Mouse (Mus musculus): Measurements from ENCODE around the gene Mettl1.
"Not testable (repeated sequence)": the region's sequence is repeated elsewhere in the genome, so short reads cannot be mapped to it uniquely, and the experiment has no call there.

Gene Mettl1

DNA sequence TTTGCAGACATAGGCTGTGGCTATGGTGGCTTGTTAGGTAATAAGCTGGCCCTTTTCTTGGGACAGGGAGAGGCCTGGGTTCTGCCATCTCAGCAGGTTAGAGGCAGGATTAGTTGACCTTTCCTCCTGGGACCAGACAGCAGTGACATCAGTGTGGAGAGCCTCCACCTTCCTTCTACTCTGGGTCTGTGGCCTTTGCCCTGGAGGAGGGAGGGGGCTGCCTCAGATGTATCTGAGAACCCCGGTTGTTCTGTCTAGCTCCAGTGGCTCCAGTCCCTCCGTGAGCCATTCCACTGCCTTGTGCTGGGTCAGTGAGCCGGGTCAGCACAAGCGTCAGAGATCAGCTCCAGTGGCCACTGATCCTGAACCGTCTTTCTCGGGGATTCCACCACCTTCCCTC lies 2.0 kb downstream of the Mettl1 start:
- in situ Hi-C loops (cut with MboI, MseI), result no loop called here

DNA sequence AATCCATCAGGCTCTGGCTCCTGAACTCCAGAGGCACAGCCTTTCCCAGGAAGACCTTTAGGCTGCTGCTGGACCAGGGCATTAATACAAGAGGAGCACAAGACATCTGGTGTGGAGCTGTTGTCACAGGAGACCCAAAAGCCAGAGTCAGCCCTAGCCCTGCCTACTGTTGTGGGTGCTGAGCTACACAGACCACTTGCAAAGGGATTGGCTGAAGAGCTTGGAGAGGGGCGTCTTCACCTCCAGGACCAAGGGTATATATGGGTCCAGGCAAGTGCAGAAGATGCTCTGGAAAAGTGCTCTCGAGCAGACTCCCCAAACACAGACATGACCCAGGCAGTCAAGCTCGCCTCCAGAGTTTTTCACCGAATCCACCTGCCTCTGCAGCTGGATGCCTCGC lies 6.7 kb downstream of the Mettl1 start, which contains the start of gene Cyp27b1:
Gene Cyp27b1 (plus strand): TSS at position 297 of the 400 bp plus-strand sequence.
- in situ Hi-C loops (cut with MboI, MseI), result no loop called here

DNA sequence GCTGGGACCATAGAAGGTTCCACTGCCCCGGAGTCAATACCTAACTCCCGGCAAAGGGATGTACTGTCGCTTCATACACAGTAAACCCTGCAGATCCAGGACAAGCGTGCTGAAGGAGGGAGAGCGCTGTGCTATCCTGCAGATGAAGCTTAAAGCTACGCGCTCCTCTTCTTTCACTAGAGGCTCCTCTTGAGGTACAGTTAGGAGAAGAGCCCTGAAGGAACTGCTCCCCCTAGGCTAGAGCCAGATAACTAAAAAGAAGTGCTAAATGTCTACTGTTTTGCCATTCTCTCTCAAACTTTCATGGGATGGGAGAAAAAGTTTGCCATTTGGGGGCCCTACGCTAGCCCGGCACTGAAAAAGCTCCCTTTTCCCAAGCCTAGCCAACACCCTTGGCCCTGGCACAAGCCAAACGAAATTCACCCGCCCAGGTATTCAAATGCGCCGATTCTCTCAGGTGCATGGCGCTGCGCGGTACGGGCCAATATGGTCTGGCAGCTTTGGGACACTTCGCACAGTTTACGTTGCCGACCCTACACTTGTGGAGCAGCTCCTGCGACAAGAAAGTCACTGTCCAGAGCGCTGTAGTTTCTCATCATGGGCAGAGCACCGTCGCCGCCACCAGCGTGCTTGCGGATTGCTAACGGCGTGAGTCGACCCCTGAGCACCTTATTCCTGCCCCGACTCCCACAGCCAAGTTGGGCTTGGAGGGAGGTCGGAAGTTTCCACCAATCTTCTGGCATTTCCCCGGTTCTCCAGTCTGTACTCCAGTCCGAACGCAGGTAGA lies 7.6 kb downstream of the Mettl1 start:
- in situ Hi-C loops (cut with MboI, MseI), result no loop called here

- in situ Hi-C loops (cut with MboI, MseI), result no loop called here
Observed at GRCm38 (mm10) chr10:127049395-127050118, 8.3 kb downstream of the Mettl1 start.

- in situ Hi-C loops (cut with MboI, MseI), result no loop called here
Observed at GRCm38 (mm10) chr10:127050119-127050474, 8.9 kb downstream of the Mettl1 start.

DNA sequence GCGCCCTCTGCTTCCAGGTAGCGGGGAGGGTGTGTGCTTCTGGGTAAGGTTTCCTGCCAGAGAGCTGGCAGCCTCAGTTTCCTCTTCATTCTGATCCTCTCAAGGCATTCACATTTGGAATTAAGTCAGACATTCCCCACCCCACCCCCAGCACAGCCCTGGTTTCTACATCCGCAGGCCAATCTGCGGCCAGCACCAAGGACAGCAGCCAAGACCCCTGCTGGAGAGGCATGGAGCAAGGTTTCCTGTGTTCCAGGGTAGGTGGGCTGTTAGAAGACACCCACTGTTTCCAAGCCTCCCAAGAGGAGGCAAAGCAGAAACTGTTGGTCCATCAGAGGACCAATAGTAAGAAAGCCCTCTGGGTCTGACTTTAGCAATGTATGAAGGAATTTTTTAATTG lies 13.4 kb downstream of the Mettl1 start:
- in situ Hi-C loops (cut with MboI, MseI), result no loop called here

- in situ Hi-C loops (cut with MboI, MseI), result no loop called here
Observed at GRCm38 (mm10) chr10:127055406-127055805, 14.2 kb downstream of the Mettl1 start.

DNA sequence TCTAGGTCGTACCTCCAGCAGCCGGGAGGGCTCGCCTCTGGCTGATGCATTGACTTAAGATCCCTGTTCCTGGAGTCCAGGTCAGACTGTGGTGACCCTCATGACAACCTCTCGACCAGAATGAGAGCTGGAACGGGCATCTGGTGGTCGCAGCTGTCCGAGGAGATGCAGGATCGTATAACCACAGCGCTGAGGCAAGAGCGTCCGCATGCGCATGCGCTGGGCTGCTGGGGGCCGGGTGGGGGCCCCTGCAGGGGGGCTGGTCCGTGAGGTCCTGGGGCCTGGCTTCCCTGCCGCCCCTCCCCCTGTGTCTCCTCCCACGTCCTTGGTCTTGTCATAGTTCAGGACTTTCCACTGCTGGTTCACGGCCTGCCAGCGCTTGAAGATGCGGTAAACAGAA lies 15.3 kb downstream of the Mettl1 start:
- in situ Hi-C loops (cut with MboI, MseI), result no loop called here

- in situ Hi-C loops (cut with MboI, MseI), result no loop called here
Observed at GRCm38 (mm10) chr10:127058161-127058560, 16.9 kb downstream of the Mettl1 start.

DNA sequence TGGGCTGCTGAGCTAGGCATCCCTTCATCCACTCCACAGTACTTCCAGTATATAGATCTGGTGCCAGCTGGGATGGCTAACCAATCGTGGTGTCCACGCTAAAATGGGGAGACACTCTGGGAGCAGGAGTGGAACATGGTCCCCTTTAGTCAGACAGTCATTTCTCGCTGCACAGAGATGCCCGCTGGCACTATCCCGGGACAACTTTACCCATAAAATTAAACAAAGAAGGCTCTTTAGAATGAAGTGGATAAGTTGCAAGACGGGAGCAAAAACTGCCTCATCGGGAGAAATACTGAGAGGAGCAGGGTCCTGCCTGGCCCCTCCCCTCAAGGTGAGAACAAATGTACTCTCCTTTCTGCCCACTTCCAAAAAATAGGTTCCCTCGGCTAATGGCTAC lies 17.5 kb downstream of the Mettl1 start:
- in situ Hi-C loops (cut with MboI, MseI), result no loop called here

- in situ Hi-C loops (cut with MboI, MseI), result no loop called here
Observed at GRCm38 (mm10) chr10:127059174-127059967, 18.2 kb downstream of the Mettl1 start.

DNA sequence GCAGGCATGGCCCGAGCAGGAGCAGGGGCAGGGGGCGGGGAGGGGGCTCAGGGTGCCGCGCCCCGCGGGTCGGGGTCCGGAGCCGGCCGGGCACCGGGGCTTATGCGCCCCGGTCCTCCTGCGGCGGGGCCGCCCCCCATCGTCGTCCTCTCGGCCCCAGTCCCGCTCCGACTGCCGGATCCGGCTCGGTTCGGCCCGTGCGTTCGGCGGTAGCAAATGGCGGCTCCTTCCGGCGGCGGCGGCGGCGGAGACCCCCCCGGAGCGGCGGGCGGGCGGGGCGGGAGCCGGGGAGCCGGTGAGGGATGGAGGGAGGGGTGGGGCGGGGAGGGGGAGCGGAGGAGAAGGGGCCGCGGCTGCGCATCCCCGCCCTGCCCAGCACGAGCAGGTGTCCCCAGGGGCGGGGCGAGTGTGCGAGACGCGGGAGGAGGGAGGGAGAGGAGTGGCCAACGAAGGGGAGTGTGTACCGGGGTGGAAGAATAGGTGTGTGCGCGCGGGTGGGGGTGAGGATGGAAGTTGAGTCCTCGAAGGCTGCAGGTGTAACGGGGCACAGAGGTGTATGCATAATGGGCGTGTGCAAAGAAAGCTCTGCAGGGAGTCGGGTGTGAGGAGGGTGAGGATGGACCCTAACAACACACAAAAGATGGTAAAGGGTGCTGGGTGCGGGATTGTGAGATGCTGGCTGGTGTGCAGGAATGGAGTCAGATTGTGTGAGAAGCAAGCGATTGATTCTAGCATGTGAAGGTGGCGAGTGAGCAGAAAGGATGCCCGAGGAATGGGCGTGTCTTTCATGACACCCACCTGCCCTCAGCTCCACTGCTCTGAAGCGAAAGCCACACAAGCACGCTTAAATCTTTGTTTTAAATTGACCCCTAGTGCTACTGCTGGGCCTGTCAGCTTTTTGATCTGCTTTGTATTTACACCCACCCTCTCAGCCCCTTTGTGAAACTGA lies 19.0 kb downstream of the Mettl1 start, which contains the start of gene March9:
Gene March9 (minus strand): TSS at position 217 of the 949 bp plus-strand sequence.
- in situ Hi-C loops (cut with MboI, MseI), result no loop called here

DNA sequence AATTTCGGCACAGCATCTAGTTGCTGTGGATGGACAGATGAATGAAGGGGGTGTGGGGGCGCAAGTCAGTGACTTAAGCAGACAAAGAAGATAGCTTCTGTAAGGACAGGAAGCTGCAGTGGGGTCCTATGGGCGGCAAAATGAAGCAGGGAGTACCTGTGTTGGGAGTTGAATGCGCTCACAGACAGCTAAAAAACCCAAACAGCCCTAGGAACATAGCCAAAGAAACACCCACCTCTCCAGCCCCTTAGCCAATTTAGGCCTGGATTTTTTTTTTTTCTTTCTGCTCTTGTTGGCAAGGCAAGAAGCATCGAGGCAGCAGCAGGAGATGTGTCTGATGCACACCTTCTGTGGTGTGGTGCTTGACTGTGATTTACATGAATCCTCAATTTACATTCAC lies 19.9 kb downstream of the Mettl1 start:
- in situ Hi-C loops (cut with MboI, MseI), result no loop called here

DNA sequence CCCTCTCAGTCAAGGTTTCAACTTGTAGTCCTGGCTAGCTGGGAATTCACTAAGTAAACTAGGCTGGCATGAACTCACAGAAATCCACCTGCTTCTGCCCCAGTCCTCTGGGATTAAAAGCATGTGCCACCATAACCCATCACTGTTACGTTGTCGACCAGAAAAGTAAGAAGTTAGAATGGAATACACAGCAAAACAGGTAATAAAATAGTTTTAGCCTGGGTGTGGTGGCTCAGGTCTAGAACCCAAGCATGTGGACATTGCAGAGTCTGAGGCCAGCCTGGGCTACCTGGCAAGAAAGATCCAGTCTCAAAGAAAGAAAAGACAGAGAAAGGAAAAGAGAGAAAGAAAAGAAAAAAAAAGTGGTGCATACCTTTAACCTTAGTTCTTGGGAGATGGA lies 20.3 kb downstream of the Mettl1 start:
- in situ Hi-C loops (cut with MboI, MseI), result no loop called here

- in situ Hi-C loops (cut with MboI, MseI), result not testable (repeated sequence)
Observed at GRCm38 (mm10) chr10:127062101-127062500, 20.9 kb downstream of the Mettl1 start.

- in situ Hi-C loops (cut with MboI, MseI), result no loop called here
Observed at GRCm38 (mm10) chr10:127062503-127062902, 21.3 kb downstream of the Mettl1 start.

DNA sequence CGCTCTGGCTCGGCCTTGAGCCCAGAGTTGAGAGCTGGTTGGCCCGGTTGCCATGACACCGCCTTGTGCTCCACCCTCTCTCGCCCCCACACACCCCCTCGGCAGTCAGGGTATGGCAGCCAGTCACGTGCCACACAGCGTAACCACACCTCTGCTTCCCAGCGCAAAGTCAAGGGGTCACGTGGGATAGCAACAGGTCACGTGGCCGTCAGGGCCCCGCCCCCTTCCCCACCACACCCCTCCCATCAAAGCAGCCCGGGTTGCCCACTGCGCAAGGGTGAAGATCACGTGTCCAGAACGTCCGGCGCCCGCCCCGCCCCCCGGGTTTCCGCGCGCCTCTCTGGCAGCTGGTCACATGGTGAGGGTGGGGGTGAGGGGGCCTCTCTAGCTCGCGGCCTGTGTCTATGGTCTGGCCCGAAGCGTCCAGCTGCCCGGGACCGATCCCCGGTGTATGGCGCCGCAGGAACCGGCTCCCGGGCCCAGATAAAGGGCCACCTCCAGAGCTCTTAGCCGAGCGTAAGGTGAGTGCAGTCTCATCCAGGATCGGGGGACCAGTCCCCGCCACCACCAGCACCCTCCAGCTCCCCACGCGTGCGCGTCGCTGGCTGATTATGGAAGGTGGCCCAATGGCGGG lies 22.1 kb downstream of the Mettl1 start, which contains the start of gene Cdk4:
Gene Cdk4 (plus strand): TSS at position 296 of the 634 bp plus-strand sequence.
- in situ Hi-C loops (cut with MboI, MseI), result no loop called here

- in situ Hi-C loops (cut with MboI, MseI), result no loop called here
Observed at GRCm38 (mm10) chr10:127063913-127064870, 23.0 kb downstream of the Mettl1 start.

GRCm38 (mm10) chr10:127065981-127066380 lies 24.8 kb downstream of the Mettl1 start:
- in situ Hi-C loops (cut with MboI, MseI), result no loop called here
